Mouse (Mus musculus) brain, embryonic 14.5 days (tissue): ENCODE measurements around the gene Dip2b.

ENCODE experiments used
- CTCF ChIP-seq: fragments of 200-500 bp; IDR thresholded peaks from 2 replicates; pipeline ENCODE4 v1.5.1; 2012; ENCODE audit warnings: inconsistent platforms, mild to moderate bottlenecking, moderate library complexity, borderline replicate concordance; ENCODE audit not compliant: insufficient read depth, insufficient read length; ENCODE audit errors: extremely low read depth
- POLR2A ChIP-seq: fragments of 200-500 bp; IDR thresholded peaks from 2 replicates; pipeline ENCODE4 v1.6.1; 2012; ENCODE audit warnings: mild to moderate bottlenecking, inconsistent platforms, borderline replicate concordance; ENCODE audit not compliant: poor library complexity, insufficient read depth, insufficient read length, severe bottlenecking; ENCODE audit errors: extremely low read depth

DNA sequence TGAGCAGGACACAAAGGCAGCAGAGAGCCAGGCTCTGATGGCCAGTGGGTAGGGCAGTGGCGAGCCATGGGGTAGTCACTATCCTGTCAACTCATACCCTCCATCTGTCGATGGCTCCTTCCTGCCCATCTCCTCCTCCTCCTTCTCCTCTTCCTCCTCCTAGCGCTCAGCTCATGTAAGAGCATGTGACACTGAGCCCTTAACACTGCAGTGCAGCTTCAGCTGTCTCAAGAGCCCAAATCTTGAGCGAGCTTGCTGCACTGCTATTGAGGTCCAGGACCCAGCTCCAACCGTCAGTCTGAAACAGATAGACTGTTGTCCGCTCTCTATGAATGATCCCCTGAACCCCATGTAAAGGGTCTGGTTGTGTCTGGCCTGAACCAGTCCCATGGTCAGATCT, 141.2 kb downstream of the Dip2b start:
- TF ChIP-seq CTCF (no peak), POLR2A (no peak)
